Mouse (Mus musculus): ENCODE measurements around the gene Lhx5. TPM values are rescaled to one million over a fixed set of nuclear protein-coding genes. Genes with fewer than 3 reads are reported as not detected.

Gene Lhx5
- polyA plus RNA-seq, 1 experiment from 2014 or later, result not detected

DNA sequence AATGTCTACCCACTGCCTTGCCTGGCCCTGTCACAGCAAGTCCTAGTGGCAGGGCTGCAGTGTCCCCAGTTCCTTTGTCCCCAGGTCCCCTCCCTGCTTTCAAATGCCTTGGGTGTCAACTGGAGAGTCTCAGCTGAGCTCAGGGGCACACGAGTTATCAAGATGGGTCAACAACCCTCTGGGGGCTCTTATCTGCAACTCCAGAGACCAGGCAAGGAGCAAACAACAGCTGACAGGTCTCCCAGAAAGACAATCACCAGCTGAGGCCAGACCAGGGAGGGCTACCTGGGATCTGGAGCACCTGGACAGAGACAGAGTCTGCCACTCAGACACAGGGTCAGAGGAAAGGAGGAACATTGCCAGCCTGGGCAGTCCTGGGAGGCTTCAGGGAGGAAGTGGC lies 24.8 kb downstream of the Lhx5 start:
- H3K9ac ChIP-seq (ENCODE audit: low read depth, low read length), result no peak overlapping the region
- ATAC-seq, result peak; percentile 49
- WGBS, result 0% methylated on average over 1 of the region's 1 CpGs
- no peaks in the 10 kb centered on the region for H3K36me3 ChIP-seq (ENCODE audit: control insufficient read depth, insufficient read depth, low read length)
- H3K4me3 ChIP-seq (ENCODE audit: low read length), result no peak overlapping the region
- no peak overlapping the region for H3K4me2 ChIP-seq (ENCODE audit: low read depth, low read length)
- H3K4me1 ChIP-seq (ENCODE audit: control insufficient read depth, insufficient read depth, low read length), result no peaks in the 10 kb centered on the region
- H3K27me3 ChIP-seq (replicated peaks; ENCODE audit: control insufficient read depth, insufficient read depth, low read length), result no peaks in the 10 kb centered on the region
- no peaks in the 10 kb centered on the region for H3K9me3 ChIP-seq (ENCODE audit: control insufficient read depth, low read length)
- no peak overlapping the region for H3K27ac ChIP-seq (ENCODE audit: low read length)

- Histone ChIP-seq H3K36me3 (ENCODE audit: control insufficient read depth, insufficient read depth, low read length) (no peaks in the 10 kb centered on the region), H3K9ac (ENCODE audit: low read depth, low read length) (no peak overlapping the region), H3K4me2 (ENCODE audit: low read depth, low read length) (no peak overlapping the region), H3K27me3 (replicated peaks; ENCODE audit: control insufficient read depth, insufficient read depth, low read length) (no peaks in the 10 kb centered on the region), H3K4me3 (ENCODE audit: low read length) (no peak overlapping the region), H3K27ac (ENCODE audit: low read length) (no peak overlapping the region), H3K4me1 (ENCODE audit: control insufficient read depth, insufficient read depth, low read length) (no peaks in the 10 kb centered on the region), H3K9me3 (ENCODE audit: control insufficient read depth, low read length) (no peaks in the 10 kb centered on the region)
- WGBS, result 49% methylated on average over 7 of the region's 7 CpGs
- peak; percentile 12; the same call in 1 of the 2 replicates for ATAC-seq
Observed at GRCm38 (mm10) chr5:120456841-120457554, 25.5 kb downstream of the Lhx5 start.

- Histone ChIP-seq H3K27ac (ENCODE audit: low read length) (no peak overlapping the region), H3K9me3 (ENCODE audit: control insufficient read depth, low read length) (no peaks in the 10 kb centered on the region), H3K4me3 (ENCODE audit: low read length) (no peak overlapping the region), H3K4me1 (ENCODE audit: control insufficient read depth, insufficient read depth, low read length) (no peaks in the 10 kb centered on the region), H3K27me3 (replicated peaks; ENCODE audit: control insufficient read depth, insufficient read depth, low read length) (no peaks in the 10 kb centered on the region), H3K4me2 (ENCODE audit: low read depth, low read length) (no peak overlapping the region), H3K9ac (ENCODE audit: low read depth, low read length) (no peak overlapping the region), H3K36me3 (ENCODE audit: control insufficient read depth, insufficient read depth, low read length) (no peaks in the 10 kb centered on the region)
- ATAC-seq, result no peak; the same call in 1 of the 2 replicates
- 8% methylated on average over 9 of the region's 9 CpGs for WGBS
Observed at GRCm38 (mm10) chr5:120457628-120458027, 26.1 kb downstream of the Lhx5 start.

- Histone ChIP-seq H3K36me3 (ENCODE audit: control insufficient read depth, insufficient read depth, low read length) (no peaks in the 10 kb centered on the region), H3K4me3 (ENCODE audit: low read length) (no peak overlapping the region), H3K4me2 (ENCODE audit: low read depth, low read length) (no peak overlapping the region), H3K27me3 (replicated peaks; ENCODE audit: control insufficient read depth, insufficient read depth, low read length) (no peaks in the 10 kb centered on the region), H3K27ac (ENCODE audit: low read length) (no peak overlapping the region), H3K4me1 (ENCODE audit: control insufficient read depth, insufficient read depth, low read length) (no peaks in the 10 kb centered on the region), H3K9ac (ENCODE audit: low read depth, low read length) (no peak overlapping the region), H3K9me3 (ENCODE audit: control insufficient read depth, low read length) (no peaks in the 10 kb centered on the region)
- no peak for ATAC-seq
- WGBS, result 78% methylated on average over 10 of the region's 10 CpGs
Observed at GRCm38 (mm10) chr5:120459133-120459532, 27.6 kb downstream of the Lhx5 start.

DNA sequence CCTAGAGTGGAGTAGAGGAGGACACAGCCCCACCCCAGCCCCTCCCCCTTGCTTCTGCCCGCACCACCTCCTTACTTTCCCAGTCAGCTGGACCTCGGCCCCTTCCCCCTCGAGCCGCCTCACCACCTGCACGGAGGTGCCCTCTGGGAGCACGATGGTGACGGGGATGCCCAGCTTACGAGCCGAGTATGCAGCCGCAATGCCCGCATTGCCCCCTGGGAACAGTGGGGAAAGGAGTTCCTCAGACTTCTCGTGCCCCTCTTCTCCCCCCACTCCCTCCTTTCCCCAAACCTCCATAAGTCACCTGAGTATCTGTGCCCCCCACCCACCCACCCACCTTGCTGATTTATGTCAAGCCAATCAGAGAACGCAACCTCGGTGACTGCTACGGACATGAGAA lies 30.4 kb downstream of the Lhx5 start:
- Histone ChIP-seq H3K36me3 (ENCODE audit: control insufficient read depth, insufficient read depth, low read length) (no peaks in the 10 kb centered on the region), H3K27me3 (replicated peaks; ENCODE audit: control insufficient read depth, insufficient read depth, low read length) (no peaks in the 10 kb centered on the region), H3K9me3 (ENCODE audit: control insufficient read depth, low read length) (no peaks in the 10 kb centered on the region; the same call in 1 of the 2 replicates), H3K9ac (ENCODE audit: low read depth, low read length) (no peak overlapping the region), H3K4me2 (ENCODE audit: low read depth, low read length) (no peak overlapping the region), H3K27ac (ENCODE audit: low read length) (no peak overlapping the region), H3K4me1 (ENCODE audit: control insufficient read depth, insufficient read depth, low read length) (no peaks in the 10 kb centered on the region), H3K4me3 (ENCODE audit: low read length) (no peak overlapping the region)
- 73% methylated on average over 15 of the region's 15 CpGs for WGBS
- ATAC-seq, result no peak

DNA sequence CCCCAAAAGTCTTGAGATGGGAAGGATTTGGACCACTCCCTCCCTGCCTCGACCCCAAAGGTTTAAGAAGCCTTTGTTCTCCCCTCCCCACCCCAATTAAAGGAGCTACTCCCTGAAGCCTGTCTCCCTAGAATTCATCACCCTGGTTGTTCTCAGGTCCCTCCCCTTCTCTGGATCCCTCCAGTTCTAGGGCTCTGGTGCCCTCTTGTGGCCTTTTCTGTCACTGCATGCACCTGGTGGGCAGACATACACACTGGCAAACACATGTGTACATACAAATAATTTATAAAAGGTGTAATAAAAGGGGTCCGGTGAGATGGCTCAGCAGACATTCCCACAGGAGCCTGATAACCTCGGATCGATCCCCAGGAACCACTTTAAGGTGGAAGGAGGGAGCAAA lies 32.8 kb downstream of the Lhx5 start:
- H3K9me3 ChIP-seq (ENCODE audit: control insufficient read depth, low read length), result no peaks in the 10 kb centered on the region; the same call in 1 of the 2 replicates
- H3K27ac ChIP-seq (ENCODE audit: low read length), result no peak overlapping the region
- no peaks in the 10 kb centered on the region for H3K4me1 ChIP-seq (ENCODE audit: control insufficient read depth, insufficient read depth, low read length)
- no peak overlapping the region for H3K4me2 ChIP-seq (ENCODE audit: low read depth, low read length)
- H3K36me3 ChIP-seq (ENCODE audit: control insufficient read depth, insufficient read depth, low read length), result no peaks in the 10 kb centered on the region
- H3K27me3 ChIP-seq (replicated peaks; ENCODE audit: control insufficient read depth, insufficient read depth, low read length), result no peaks in the 10 kb centered on the region
- ATAC-seq, result no peak
- 76% methylated on average over 4 of the region's 4 CpGs for WGBS
- no peak overlapping the region for H3K4me3 ChIP-seq (ENCODE audit: low read length)
- no peak overlapping the region for H3K9ac ChIP-seq (ENCODE audit: low read depth, low read length)

DNA sequence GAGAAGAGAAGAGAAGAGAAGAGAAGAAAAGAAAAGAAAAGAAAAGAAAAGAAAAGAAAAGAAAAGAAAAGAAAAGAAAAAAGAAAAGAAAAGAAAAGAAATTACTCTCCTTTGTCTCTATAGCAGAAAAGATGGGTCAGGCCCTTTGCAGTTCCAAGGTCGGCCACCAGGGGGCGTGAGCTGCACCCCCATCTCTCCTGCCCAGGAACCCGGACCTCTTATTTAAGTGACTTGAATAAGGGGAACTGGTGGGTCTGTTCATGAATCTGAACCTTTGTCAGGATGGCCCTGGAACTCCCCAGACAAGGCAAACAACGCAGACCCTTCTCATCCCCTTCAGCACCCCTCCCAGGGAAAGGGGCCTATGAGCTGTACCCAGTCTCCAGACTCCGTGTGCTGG lies 33.6 kb downstream of the Lhx5 start:
- H3K36me3 ChIP-seq (ENCODE audit: control insufficient read depth, insufficient read depth, low read length), result no peaks in the 10 kb centered on the region
- H3K4me2 ChIP-seq (ENCODE audit: low read depth, low read length), result no peak overlapping the region
- no peak overlapping the region for H3K27ac ChIP-seq (ENCODE audit: low read length)
- no peak overlapping the region for H3K4me3 ChIP-seq (ENCODE audit: low read length)
- no peaks in the 10 kb centered on the region for H3K4me1 ChIP-seq (ENCODE audit: control insufficient read depth, insufficient read depth, low read length)
- no peaks in the 10 kb centered on the region; the same call in 1 of the 2 replicates for H3K9me3 ChIP-seq (ENCODE audit: control insufficient read depth, low read length)
- no peak for ATAC-seq
- no peaks in the 10 kb centered on the region for H3K27me3 ChIP-seq (replicated peaks; ENCODE audit: control insufficient read depth, insufficient read depth, low read length)
- H3K9ac ChIP-seq (ENCODE audit: low read depth, low read length), result no peak overlapping the region
- WGBS, result 43% methylated on average over 5 of the region's 5 CpGs

- no peaks in the 10 kb centered on the region for H3K4me1 ChIP-seq (ENCODE audit: control insufficient read depth, insufficient read depth, low read length)
- WGBS, result 72% methylated on average over 6 of the region's 6 CpGs
- no peak overlapping the region for H3K4me2 ChIP-seq (ENCODE audit: low read depth, low read length)
- no peaks in the 10 kb centered on the region for H3K36me3 ChIP-seq (ENCODE audit: control insufficient read depth, insufficient read depth, low read length)
- H3K27me3 ChIP-seq (replicated peaks; ENCODE audit: control insufficient read depth, insufficient read depth, low read length), result no peaks in the 10 kb centered on the region
- no peaks in the 10 kb centered on the region; the same call in 1 of the 2 replicates for H3K9me3 ChIP-seq (ENCODE audit: control insufficient read depth, low read length)
- no peak overlapping the region for H3K4me3 ChIP-seq (ENCODE audit: low read length)
- ATAC-seq, result peak; percentile 59
- H3K27ac ChIP-seq (ENCODE audit: low read length), result no peak overlapping the region
- H3K9ac ChIP-seq (ENCODE audit: low read depth, low read length), result no peak overlapping the region
Observed at GRCm38 (mm10) chr5:120465860-120466259, 34.4 kb downstream of the Lhx5 start.

DNA sequence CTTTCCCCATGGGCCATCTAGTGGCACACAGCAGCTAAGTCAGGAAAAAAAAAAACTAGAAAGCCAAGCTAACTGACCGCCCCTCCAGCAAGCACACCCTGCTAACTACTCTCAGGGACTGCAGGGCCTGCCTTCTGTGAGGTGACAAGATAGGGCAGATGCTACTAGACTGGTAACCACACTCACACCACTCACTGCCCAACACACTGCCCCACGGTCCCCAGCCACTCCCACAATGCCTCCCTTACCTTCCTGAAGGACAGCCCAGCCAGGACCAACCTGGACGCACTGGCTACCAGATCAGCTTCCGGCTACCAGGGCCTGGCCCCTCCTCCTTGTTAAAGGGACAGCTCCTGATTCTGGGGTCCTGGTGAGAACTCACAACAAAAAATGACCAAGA lies 35.5 kb downstream of the Lhx5 start:
- WGBS, result 4% methylated on average over 4 of the region's 4 CpGs
- Histone ChIP-seq H3K9me3 (ENCODE audit: control insufficient read depth, low read length) (no peaks in the 10 kb centered on the region; the same call in 1 of the 2 replicates), H3K27ac (ENCODE audit: low read length) (no peak overlapping the region), H3K4me2 (ENCODE audit: low read depth, low read length) (peak overlapping the region; percentile 33), H3K27me3 (replicated peaks; ENCODE audit: control insufficient read depth, insufficient read depth, low read length) (no peaks in the 10 kb centered on the region), H3K9ac (ENCODE audit: low read depth, low read length) (peak overlapping the region; percentile 44; the same call in 1 of the 2 replicates), H3K4me3 (ENCODE audit: low read length) (peak overlapping the region; percentile 37), H3K4me1 (ENCODE audit: control insufficient read depth, insufficient read depth, low read length) (peaks cover 6% of the 10 kb centered on the region), H3K36me3 (ENCODE audit: control insufficient read depth, insufficient read depth, low read length) (no peaks in the 10 kb centered on the region)
- peak; percentile 62 for ATAC-seq

DNA sequence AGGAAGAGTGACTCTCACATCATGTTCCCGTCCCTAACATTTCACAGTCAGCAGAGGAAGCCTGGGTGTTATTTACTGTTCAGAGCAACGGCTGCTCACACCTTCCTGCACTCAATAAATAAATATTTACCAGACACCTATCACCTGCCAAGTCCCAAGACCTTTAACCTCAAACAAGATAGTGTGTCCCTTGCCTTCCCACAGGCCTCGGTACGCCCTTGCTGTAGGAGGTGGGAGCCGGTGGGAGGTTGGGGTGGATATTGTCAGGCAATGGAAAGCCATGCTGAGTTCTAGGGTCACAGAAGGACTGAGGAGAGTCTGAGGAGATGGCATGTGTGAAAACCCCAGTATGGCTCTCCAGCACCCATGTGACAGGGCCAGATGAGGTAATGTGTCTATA lies 36.8 kb downstream of the Lhx5 start:
- Histone ChIP-seq H3K4me1 (ENCODE audit: control insufficient read depth, insufficient read depth, low read length) (peaks cover 6% of the 10 kb centered on the region), H3K9me3 (ENCODE audit: control insufficient read depth, low read length) (no peaks in the 10 kb centered on the region; the same call in 1 of the 2 replicates), H3K27me3 (replicated peaks; ENCODE audit: control insufficient read depth, insufficient read depth, low read length) (no peaks in the 10 kb centered on the region), H3K9ac (ENCODE audit: low read depth, low read length) (no peak overlapping the region), H3K36me3 (ENCODE audit: control insufficient read depth, insufficient read depth, low read length) (no peaks in the 10 kb centered on the region), H3K4me3 (ENCODE audit: low read length) (no peak overlapping the region), H3K27ac (ENCODE audit: low read length) (no peak overlapping the region), H3K4me2 (ENCODE audit: low read depth, low read length) (no peak overlapping the region)
- ATAC-seq, result peak; percentile 37; the same call in 1 of the 2 replicates
- 58% methylated on average over 5 of the region's 5 CpGs for WGBS
